Mouse (Mus musculus) left cerebral cortex, adult 8-10 months (tissue): ENCODE measurements around the gene Il10rb. TPM values are rescaled to one million over a fixed set of nuclear protein-coding genes. Genes with fewer than 3 reads are reported as not detected.

ENCODE experiments used
- DNase-seq, 2 experiments: peaks; one replicate each; pipeline ENCODE4 v3.0.0; 2022; ENCODE audit warnings: low spot score in 2 of 2
- total RNA-seq, 4 experiments: library from RNA; stranded (reverse); gene quantifications; 2 replicates each; pipeline ENCODE4 v1.2.4; 2022

Gene Il10rb
- total RNA-seq, 4 experiments from 2014 or later, result 10.9 to 14.4 (median 11.8) TPM

DNA sequence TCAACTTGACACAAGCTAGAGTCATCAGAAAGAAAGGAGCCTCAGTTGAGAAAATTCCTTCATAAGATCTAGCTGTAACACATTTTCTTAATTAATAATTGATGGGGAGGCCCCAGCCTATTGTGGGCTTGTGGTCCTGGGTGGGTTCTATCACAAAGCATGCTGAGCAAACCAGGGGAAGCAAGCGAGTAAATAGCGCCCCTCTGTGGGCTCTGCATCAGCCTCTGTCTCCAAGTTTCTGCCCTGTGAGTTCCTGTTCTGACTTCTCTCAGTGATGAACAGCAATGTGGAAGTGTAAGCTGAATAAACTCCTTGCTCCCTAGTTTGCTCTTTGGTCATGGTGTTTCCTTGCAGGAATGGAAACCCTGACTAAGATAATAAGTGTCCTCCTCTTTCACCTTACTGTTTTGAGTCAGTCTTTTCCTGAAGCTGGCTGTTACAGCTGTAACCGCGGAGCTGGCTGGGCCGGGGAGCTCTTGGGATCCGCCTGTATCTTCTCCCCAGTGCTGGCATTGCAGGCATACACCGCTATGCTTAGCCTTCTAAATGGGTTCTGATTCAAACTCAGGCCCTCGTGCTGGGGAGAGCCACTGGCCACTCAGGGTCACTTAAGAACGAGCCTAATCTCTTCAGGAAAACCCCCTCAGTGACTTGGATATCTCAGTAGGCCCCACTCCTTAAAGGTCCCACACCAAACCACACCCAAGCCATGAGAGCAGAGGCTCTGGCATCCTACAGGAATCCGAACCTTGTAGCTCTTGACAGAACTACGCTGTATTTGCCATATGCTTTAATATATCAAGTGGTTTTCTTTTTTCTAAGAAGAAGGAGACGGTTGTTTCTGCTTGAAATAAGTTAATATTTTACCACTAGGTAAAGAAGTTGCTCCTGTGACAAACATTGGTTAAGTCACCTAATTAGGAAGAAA lies 44.4 kb downstream of the Il10rb start:
- no peak for DNase-seq

DNA sequence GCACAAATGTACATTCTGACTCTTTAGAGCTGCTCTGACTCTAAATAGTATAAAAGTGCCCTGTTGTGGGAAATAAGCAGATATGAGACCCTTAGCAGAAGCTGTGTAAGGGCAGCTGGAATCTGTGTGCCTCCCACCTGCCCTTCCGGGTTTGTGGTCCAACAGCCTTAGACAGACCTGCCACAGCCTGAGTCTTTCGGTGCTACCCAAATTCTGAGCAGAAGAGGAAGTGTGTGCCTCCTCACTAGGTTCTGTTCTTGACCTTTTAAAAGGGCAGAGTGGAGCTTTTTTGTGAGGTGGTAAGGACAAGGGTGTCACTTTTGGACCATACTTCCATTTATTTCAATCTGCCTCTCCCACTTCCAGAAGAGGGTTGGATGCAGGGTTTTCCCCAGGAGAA lies 46.0 kb downstream of the Il10rb start:
- no peak for DNase-seq

DNA sequence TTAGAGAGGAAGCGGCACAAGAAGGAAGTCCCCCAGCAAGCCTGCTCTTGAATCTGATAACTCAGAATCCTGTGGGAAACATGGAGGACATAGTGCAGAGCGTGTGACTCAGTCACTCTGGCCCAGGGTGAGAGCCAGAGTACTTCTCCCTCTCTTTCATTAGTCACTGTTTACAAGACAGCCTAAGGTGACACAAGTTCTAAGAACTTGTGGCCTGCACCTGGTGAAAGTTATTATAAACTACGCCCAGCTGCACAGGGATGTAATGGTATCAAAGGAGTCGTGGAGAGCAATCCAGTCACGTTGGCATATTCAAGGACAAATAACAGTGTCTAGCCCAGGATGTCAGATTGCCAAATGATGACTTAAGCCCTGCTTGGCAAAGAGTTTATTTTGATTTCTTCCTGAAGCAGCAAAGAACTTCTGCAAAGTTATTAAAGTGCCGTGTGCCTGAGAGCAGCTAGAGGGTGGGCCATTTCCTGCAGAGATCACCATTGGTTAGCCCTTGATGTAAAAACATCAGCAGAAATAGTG lies 46.5 kb downstream of the Il10rb start:
- DNase-seq, result no peak

DNA sequence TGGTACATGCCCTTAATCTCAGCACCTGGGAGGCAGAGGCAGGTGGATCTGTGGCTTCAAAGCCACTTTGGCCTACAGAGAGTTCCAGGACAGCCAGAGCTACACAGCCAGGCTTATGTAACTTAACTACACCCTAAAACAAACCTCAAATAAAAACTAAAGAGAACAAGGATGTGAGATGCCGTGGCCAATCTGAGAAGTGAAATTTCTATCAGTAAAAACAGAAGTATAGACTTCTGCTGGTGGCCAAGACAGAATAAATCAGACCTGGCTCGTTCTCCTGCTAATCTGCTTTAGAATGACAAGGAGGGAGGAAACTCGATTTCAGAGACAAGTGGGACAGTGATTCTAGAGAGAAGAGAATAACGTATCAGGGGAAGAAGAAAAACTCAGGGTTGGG lies 49.9 kb downstream of the Il10rb start:
- no peak for DNase-seq

DNA sequence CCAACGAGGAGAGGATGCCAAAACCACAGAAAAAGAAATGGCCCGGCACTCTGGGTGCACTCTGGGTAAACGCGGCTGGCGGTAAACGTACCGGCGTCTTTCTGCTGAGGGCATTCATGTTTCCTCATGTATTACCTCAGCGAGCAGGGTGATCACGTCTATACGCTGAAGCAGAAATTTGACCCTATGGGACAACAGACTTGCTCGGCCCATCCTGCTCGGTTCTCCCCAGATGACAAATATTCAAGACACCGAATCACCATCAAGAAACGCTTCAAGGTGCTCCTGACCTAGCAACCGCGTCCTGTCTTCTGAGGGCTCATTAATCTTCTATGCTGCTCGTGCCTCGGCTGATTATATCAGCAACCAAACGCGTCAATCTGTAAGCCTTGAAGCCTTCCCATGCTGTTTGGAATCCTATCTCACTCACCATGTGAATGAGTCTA lies 52.4 kb downstream of the Il10rb start:
- DNase-seq, result no peak

DNA sequence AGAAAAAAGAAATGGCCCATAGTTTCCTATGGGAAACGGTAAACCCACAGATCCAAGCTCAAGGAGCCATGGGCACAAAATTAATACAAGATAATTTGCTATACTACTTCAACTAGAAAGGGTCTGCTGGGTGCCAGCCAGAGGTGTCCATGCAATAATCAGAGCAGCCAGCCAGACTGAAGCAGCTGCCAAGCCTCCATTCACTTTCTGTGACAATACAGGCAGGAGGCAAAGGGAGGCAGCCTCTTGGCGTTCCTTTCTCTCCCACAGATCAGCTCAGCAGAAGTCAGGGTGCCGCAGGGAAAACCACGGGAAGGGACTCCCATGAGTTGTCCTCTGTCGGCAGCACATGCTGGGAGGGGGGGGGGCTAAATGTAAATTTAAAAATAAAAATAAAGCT lies 53.0 kb downstream of the Il10rb start:
- DNase-seq, result no peak

DNA sequence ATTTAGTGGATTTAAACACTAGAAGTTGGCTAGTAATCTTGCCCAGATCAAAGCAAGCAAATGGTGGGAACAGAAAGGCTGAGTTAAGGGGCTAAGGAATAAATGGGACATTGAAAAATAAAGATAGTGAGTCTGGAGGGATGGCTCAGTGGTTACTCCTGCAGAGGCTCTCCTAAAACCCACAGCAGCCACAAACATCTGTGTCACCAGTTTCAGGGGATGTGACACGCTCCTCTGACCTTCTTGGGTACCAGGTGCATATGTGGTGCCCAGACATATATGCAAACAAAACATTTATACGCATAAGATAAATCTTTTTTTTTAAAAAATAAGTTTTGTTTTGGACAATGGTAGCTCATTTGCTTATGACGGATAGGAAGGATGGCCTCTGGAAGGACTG lies 53.4 kb downstream of the Il10rb start:
- DNase-seq, result no peak

DNA sequence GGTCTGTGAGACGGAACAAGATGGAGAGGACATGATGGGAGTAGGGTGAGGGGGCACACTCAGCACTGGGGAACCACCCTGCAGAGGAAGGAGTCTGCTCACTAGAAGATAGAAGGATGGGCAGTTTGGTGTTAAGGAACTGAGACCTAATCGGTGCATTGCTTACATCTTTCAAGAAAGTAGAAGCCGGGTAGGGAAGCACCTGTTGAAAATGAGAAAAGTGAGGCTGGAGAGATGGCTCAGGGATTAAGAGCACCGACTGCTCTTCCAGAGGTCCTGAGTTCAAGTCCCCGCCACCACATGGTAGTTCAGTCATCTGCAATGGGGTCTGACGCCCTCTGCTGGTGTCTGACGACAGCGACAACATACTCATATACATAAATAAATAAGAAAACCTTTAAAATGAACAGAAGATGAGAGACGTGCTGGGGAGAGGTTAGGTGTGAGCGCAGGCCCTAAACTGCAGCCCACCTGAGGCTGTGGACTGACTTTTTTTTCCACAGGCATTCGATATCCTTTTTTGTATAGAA lies 53.9 kb downstream of the Il10rb start:
- no peak for DNase-seq

DNA sequence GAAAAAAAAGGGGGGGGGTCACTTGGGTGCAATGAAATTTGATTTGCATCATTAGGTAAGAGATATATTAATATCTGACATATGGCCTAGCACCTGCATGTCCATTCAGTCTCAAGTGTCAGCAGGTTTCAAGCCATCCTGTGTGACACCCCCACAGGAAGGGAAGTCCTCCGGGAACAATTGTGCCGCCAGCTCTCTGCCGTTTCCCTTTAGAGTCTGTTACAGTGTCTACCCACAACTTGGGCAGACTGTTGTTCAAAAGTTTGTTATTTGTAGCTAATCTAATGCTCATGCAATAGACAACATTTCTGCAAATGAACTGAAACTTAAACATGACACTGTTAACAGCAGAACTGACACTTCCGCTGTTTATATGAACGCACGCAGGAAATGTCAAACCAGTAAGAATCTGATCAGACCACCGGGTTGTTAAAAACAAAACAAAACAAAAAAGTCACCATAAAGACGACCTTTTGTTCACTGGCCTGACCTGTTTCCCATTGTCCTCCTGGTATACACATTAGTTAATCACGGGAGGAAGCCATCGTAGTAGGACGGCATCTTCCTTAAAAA lies 55.2 kb downstream of the Il10rb start:
- no peak for DNase-seq

DNA sequence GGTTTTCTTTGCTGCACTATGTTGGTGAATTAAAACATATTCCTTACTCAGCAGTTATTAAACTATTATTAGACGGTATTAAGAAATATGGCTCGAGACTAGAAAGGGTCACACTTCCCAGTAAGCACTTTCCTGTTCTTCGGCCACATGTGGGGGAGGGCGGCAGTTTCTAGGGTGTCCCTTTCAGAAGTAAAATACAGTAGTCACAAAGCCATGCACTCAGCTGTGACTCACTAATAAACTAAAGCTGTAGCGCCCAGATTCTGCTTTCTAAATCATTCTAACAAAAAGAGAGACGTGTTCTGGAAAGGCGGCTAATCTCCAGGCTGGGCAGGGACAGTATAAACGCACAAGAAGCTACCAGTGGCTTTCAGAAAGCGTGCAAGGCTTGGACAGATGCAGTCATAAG lies 55.8 kb downstream of the Il10rb start:
- no peak for DNase-seq

DNA sequence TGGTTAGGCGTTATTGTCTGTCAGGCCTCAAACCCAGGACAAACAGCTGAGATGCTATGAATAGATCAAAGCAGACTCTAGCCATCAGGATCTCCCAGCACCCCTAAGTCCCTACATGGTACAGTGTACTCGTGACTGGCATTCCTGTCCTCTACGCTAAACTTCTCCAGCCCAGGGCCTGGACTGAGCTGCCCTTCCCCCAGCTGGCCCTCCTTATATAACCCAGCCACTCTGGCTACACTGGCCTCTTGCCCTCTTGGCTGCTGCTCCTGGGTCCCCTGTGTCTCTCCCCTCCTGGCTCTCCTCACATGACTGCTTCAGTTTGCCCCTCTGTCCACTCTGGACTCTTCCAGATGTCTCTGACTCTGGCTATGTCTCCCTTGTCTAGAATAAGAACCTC lies 56.7 kb downstream of the Il10rb start:
- DNase-seq, result no peak

DNA sequence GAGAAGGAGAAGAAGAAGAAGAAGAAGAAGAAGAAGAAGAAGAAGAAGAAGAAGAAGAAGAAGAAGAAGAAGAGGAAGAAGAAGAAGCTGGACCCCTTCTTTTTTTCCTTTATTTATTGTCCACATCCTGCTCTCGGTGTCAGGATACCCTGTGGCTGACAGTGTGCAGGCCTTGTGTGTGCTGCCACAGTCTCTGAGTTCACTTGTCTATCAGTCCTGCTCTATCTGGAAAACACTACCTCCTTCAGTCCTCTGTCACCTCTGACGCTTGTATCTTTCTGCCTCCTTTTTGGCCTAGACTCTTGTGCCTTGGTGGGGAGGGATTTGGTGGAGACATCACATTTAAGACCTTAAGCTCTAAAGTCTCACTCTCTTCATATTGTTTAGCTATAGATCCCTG lies 57.4 kb downstream of the Il10rb start:
- no peak for DNase-seq

DNA sequence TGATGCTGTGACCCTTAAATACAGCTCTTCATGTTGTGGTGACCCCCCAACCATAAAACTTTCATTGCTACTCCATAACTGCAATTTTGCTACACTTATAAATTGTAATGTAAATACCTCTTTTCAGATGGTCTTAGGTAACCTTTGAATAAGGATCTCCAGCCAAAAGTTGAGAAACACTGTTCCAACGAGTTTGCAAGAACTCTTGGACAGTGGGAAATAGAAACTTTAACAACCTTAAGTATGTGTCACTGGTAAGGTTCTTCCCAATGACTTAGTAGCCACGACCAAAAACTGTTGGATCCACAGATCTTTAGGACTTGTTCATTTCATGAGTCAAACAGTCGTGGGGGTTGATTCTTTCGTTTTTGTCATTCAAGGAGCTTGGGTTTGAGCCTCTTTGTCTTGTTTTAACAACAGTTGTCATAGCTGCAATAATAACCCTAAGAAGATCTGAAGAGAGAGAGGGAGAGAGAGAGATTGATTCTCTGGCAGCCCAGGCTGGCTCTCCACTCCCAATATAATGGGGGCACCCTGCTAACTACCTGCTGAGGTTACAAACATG lies 58.0 kb downstream of the Il10rb start:
- DNase-seq, result no peak

DNA sequence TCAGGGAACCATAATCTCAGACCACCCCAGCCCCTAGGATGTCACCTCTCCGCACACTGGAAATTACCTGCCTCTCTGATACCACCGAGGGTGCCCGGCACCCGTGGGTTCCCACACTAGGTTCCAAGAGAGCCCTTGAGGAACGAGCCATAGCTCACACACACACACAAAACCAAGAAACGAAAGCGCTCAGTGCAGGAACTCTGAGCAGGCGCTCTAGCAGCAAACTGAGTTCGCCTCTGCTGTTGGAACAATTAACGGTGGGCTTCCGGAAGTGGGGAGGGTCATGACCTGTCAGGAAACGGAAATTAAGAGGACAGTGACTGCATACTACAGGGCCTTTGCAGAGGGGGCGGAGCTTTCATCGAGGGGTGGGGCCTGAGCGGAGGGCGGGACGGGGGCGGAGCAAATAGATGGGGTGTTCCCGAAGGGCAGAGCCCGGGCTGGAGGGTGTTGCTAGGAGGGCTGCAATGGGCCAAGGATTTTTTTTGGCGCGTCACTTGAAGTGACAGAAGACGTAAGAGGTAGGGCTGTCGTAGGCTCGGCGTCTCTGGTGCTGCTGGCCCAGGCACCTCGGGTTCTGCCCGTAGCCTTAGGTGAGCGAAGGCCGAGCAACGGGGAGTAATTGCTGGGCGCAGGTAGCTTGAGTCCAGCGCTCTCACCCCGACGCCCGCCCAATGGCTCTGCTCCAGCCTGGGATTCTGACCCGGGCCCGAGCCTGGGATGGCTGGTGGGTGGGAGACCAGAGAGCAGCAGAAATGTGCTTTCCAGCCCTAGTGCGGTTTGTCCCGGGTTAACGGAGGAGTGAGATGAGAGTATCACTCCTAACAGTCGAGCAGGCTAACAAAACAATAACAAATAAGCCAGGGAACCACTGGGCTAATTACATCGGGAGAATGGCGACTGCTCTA lies 58.9 kb downstream of the Il10rb start:
- peak; percentile 55 to 80 for DNase-seq

DNA sequence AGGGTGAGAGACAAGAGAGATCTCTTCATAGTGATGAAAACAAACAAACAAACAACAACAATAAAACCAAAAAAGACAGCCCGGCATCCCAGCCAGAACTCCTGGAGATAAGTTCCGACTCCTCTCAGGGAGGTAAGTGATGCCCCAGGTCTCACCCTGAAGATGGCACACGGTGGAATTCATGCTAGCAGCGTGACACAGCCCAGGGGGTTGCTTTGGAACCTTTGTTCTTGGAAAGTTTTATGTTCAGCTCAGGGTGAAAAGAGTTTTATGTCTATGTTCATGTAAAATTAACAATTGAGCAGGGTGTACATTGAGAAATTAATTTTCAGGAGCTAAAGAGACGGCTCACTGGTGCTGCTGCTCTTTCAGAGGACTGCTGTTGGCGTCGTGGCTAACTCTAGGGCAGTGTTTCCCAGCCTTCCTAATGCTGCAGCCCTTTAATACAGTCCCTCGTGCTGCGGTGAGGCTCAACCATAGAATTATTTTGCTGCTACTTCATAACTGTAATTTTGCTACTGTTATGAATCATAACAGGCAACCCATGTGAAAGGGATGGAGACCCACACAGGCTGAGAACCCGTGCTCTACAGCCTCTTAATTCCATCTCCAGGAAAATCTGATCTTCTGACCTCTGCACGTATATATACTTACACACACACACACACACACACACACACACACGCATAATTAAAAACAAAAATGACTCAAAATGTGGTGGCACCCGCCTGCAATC lies 59.7 kb downstream of the Il10rb start:
- DNase-seq, result no peak

DNA sequence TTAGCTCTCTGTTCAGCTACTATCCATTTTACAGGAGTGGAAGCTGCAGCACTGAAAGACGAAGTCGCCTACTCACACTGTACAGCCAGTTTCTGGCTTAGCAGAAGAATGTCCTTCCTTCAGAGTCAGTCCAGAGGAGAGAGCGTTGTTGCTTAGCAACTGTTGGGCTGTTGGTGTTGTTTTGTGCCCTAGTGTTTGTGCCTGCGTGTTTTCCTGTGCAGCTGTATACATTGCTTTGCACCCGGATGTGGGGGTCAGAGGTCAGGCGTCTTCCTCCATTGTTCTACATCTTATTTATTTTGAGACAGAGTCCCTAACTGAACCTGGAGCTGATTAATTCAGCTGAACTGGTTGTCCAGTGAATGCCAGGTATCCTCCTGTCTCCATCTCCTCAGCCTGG lies 60.6 kb downstream of the Il10rb start:
- no peak for DNase-seq

DNA sequence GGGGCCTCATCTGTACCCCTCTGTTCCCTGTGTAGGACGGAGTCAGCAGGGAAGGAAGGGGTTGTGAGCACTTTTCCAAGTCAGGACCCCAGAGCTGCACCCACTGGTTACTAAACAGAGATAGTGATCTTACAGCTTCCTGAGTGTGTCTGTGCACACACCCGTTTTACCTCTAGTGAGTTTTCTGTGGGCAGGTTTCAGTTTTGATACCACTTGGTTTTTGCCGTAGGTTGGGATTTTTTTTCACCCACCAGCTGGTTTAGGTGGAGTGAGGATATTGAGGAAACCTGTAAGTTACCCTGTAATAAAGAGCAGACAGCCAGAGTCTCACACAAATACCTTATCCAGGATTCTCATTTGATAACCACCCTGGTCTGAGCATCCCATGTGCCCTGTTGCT lies 64.5 kb downstream of the Il10rb start:
- DNase-seq, result no peak

DNA sequence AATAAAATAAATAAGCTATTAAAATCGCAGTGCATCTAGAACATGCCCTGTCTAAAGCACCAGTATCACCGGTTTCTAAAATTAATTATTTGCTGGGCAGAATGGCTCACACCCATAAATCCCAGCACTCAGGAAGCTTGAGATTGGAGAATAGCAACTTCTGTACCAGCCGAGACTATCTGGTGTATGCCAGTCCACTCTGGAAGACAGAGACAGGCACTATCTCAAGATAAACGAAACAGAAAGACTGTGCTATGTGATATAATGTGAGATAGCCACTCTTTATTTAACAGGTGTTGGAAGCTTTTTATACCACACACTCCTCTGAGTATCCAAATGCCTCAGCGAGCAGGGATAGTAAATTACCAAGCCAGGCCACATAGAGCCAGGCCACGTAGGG lies 65.5 kb downstream of the Il10rb start:
- no peak for DNase-seq
